Mouse (Mus musculus): ENCODE results near the gene Pten.

- TF ChIP-seq POLR2A (IDR thresholded peaks at IDR 0.05; ENCODE audit: insufficient read depth, low read length) = no peak
- no peak for TF ChIP-seq CTCF (IDR thresholded peaks at IDR 0.05; ENCODE audit: low read depth, low read length)
These were observed 43.3 kb downstream of the Pten start for GRCm38 (mm10) chr19:32800557-32800956.
